Mouse (Mus musculus) frontal cortex, postnatal 10 days (tissue): Measurements from ENCODE around the gene Serpini1.

Experiments used
- DNase-seq, 2 experiments: peaks; one replicate each; pipeline ENCODE4 v3.0.0; 2022; ENCODE audit warnings: low spot score in 2 of 2, mixed read lengths in 1 of 2

The Serpini1 gene

DNA sequence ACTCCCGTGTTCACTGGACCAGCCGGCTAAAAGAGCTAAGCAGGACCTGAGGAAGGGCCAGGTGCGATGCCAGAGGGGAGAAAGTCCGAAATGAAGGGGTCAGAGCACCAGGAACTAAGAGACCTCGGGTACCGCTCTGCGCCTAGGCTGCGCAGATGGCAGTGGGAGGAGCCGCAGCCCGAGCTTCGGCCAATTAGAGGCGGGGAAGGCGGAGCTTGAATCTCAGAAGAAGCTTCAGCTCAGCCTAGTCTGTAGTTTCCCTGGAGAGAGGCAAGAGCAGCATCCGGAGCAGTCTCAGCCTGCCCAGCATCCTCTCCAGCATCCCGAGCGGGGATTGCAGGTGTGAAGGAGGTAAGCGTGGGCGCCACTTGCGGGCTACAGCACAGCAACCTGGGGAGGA is at the start of gene Serpini1:
Serpini1 (plus strand) TSS at position 256 of the 400 bp plus-strand sequence.
- DNase-seq, result peak; percentile 88 to 90

DNA sequence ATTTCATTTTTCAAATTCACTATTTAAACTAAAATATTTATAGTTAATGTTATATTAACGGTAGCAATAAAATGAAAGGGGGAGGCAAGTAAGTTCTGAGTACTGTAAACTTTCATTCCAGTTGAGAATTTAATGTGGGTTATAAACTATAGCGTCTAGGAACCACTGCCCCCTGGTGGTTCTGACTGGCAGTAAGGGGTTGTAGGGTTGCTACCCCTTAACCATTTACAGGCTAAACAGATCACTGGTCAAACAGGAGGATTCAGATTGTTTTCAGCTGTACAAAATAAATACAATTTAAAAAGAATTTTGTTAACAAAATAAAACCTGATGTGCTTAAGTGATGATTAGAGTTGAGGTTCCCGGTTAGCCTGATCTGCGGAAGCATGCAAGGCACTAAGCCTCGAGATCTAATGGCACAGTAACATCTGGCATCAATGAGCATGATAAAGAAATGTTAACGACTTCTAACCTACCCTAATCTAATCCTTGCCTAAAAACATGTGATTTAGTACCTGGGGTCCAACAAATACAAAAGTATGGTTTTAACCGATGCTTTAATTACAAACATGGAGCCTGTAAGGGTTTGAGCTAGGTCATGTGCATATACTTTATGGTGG is 39.6 kb upstream of the Serpini1 start:
- peak in 1 of 2 experiments; percentile 25 for DNase-seq

DNA sequence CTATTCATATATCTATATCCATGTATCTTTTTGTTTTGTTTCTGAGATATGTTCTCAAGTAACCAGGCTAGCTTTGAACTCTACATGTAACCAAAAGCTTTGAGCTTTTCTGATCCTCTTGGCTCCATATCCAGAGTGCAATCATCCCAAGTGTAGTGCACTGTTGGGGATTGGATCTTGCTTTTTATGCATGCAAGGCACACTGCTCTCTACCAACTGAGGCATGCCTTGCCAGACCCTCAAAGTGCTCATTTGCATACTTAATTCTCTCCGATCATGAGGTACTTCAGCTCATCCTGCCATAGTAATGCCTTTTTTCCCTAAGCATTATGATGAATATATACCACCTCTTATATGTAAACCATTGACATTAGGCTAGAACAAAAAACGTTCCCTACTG is 36.0 kb upstream of the Serpini1 start:
- DNase-seq, result no peak

GRCm38 (mm10) chr3:75522527-75522926 is 34.8 kb upstream of the Serpini1 start:
- DNase-seq, result no peak

DNA sequence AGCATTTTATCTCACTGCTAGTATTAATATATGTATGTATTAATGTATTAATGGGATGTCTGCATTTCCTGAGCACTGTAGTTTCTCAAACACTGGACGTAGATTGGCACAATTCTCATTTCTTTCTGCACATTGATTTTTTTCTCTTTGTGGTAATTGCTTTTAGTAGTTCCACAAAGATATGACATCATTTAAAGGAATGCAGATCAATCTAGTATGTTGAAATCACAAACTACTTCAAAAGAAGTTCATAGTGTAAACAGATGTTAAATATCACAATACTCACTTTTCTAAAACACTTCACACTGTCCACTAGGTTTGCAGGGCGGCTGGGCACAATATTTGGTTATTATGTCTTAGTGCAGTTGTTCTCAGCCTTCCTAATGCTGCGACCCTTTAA is 26.3 kb upstream of the Serpini1 start:
- no peak for DNase-seq

GRCm38 (mm10) chr3:75534045-75534834 is 23.1 kb upstream of the Serpini1 start:
- no peak for DNase-seq

DNA sequence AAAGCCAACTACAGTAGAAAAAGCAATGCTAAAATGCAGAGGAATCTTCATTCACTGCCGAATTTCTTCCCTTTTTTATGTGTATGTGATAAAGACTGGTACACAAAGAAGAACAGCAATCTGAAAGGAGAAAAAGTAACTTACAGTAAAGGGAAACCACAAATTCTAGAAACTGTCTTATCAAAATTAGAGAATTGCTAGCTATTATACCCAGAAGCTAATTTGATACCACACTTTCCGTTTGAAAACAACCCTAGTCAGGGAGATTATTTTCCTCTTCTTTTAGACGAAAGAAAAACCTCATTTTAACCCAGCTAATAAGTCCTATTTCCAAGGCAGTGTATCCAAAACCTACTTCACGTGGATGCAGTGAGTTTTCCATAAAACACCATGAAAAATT is 16.1 kb upstream of the Serpini1 start:
- no peak for DNase-seq

- no peak for DNase-seq
Measured at GRCm38 (mm10) chr3:75542852-75543251, 14.5 kb upstream of the Serpini1 start.

- no peak for DNase-seq
Measured at GRCm38 (mm10) chr3:75544287-75544686, 13.1 kb upstream of the Serpini1 start.

GRCm38 (mm10) chr3:75551248-75551647 is 6.1 kb upstream of the Serpini1 start:
- no peak for DNase-seq

- DNase-seq, result peak in 1 of 2 experiments; percentile 57
Measured at GRCm38 (mm10) chr3:75556121-75556694, 1.1 kb upstream of the Serpini1 start.

DNA sequence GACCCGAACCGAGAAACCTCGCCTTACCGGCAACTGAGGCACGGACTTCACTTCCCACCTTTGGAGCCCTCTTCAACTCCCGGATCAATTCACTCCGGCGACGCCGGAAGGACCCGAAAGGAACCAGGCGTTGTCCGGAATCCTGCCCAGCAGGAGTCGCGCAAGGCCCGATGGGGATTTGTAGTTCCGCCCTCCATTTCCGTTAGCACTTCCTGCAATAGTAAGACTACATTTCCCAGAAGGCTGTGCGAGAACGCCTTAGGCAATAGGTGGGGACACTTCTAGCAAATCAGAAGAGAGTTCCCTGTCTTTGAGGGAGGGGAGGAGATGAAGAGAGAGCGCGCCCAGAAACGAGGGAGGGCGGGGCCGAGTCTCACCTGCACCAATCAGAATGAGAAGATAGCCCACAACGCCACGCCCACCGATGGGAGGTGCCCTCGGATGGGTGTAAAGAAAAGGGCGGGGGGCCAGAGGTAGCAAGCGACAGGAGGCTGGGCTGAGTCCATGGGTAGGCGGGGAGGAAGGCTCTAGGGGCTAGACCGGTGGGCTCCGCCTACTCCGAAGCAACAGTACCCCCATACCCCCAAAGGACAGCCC is 554 bp upstream of the Serpini1 start, which contains the start of gene Pdcd10:
Pdcd10 (minus strand) TSS at position 162 of the 597 bp plus-strand sequence.
- peak; percentile 99 to 100 for DNase-seq

GRCm38 (mm10) chr3:75574074-75574473 is 16.7 kb downstream of the Serpini1 start:
- DNase-seq, result no peak

- no peak for DNase-seq
Measured at GRCm38 (mm10) chr3:75575582-75575981, 18.2 kb downstream of the Serpini1 start.

DNA sequence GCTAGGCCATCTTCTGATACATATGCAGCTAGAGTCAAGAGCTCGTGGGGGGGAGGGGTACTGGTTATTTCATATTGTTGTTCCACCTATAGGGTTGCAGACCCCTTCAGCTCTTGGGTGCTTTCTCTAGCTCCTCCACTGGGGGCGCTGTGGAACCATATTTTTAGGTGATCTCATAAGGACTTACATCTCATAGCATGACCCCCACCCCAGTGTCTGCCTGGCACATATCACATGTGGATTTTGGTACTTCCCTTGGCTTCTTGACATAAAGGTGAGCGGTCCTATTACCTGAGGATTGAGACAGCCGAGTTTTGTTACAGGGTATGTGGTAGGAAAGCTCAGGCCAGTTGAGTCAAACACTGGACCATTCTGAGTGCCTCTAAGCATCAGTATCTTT is 22.0 kb downstream of the Serpini1 start:
- no peak for DNase-seq

DNA sequence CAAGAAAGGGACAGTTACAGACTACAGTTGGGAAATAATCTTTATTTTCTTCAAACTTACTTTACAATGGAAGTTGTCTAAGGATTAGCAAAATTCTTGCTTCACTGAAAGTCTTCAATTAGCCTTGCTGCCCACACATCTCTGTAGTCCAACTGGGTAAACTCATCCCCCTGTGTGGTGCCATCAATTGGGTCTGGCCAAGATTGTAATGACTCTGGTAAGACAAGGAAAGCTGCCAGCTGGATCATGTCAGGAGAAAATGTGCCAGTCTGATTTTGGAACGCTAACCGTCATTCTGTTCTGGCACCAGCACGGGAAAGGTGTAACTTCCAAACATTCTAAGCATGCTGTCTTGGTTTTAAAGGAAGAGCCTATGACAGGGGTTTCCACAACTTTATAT is 25.9 kb downstream of the Serpini1 start:
- no peak for DNase-seq

DNA sequence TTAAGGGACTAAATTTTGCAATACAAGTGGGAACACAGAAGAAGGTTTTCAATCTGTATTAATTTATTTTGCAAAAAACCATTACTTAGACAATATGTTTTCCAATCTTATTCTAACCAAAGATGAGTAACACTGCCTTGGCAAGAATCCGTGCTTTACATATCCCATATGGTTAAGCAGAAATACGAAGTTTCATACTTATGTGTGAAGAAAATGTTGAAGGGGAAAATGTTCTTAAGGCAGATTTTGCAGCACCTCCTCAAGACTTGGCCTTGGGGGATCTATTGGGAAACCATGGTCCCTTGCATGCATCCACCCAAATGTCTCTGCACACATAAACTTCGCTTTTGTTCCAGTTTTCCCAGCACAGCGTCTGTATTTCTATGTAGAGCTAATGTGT is 27.6 kb downstream of the Serpini1 start:
- DNase-seq, result no peak

- no peak for DNase-seq
Measured at GRCm38 (mm10) chr3:75611019-75611418, 53.7 kb downstream of the Serpini1 start.

DNA sequence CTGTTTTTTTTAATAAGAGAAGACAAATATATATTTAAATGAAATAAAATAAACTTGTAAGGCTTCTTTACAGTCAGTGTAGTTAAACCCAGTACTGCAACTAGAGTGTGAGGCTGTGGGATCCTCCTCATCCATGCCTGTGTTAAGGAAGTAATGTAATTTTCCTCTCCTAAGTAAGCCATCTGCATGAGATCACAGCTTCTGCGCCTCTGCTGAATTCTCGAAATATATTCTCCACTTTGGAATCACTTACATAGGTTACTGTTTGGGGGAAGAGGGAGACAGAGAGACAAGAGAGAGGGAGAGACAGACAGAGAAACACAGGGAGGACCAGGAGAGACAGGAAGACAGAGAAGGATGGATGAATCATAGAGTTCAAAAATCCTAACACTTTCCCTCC is 67.3 kb downstream of the Serpini1 start:
- DNase-seq, result no peak

DNA sequence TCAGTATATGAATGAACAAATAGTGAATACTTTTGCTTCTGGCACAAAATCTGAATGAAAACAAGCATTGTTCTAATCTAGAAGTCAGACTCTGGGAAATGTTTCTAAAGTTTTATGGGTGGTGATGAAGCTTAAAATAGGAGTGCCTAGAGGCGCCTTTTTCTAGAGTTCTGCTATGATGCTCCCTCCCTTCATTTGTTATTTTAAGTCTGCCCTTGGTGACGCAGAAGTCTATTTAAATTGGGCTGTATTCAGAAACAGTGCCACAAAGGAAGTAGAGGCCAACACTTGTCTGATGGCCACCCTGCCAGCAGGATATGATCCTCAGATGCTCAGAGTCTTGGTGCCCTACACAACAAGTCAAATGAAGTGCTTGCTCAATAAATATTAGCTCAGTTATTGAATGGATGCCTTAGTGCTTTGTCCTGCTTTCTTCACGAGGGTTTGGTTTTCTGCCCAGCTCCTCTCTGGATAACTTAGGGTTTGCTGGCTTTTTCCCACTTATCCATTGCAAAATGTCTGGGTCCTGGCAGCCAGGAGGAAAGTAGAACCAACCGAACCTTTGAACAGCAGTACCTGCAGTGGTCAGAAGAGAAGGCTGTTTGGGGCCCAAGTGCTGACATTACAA is 73.8 kb downstream of the Serpini1 start:
- DNase-seq, result no peak

GRCm38 (mm10) chr3:75633221-75633620 is 75.9 kb downstream of the Serpini1 start:
- DNase-seq, result no peak

- no peak for DNase-seq
Measured at GRCm38 (mm10) chr3:75633635-75634034, 76.3 kb downstream of the Serpini1 start.
